Mouse (Mus musculus) retina, postnatal 1 day (tissue): ENCODE data around the gene Lhfpl5.

ENCODE experiments used
- DNase-seq: peaks from one replicate; pipeline ENCODE4 v3.0.0-alpha.2; 2012

Lhfpl5 gene

DNA sequence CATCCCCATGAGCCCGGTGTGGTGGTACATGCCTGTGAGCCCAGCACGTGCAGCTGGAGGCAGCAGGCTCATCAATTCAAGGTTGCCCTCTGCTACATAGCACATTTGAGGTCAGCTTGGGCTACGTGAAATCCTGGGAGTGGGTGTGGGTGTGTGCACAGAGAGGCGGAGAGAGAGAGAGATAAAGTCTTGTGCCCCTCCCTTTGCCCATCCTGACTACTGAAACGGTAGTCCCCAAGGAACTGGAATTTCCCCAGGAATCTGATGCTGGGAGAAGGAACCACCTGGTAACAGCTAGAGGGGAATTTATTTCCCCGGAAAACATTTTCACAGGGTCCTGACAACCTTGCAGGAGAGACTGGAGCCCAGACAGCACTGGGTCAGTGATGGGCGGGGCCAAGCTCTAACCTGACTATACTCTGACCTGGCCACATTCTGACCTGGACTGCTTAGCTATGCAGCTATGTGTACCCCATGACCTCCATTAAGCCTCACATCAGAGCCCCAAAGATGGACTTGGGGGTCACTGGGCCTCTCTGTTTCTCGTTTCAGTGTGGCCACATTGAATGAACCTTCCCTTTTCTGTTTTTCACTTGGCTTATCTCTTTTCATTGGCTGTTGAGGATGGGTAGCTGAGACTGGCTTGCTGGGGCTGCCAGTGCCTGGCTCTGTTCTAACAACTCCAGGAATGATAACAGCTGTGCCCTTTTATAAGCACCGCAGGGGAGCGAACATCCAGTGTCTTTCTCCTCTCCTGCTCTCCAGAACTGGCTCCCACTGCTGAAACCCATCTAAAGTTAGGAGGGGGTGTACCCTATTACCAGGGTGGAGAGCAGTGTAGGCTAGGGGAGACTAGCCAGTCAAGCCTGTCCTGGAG, 53.0 kb downstream of the Lhfpl5 start:
- DNase-seq, result no peak

GRCm38 (mm10) chr17:28629125-28629524, 53.7 kb downstream of the Lhfpl5 start:
- no peak for DNase-seq
